Mouse (Mus musculus) heart, adult 2 months (tissue): Measurements from ENCODE around the gene Rgl2. TPM values are rescaled to one million over a fixed set of nuclear protein-coding genes. Genes with fewer than 3 reads are reported as not detected.

Experiments used
- DNase-seq, 2 experiments: peaks; one replicate each; pipeline ENCODE4 v3.0.0; 2021
- H3K27ac ChIP-seq: fragments of 200-600 bp; 2 replicates; pipeline ENCODE4 v1.8.1; 2022
- H3K27me3 ChIP-seq: fragments of 200-500 bp; 2 replicates; pipeline ENCODE4 v1.6.1; 2012; ENCODE audit warnings: mild to moderate bottlenecking, low read length, inconsistent platforms, mixed read lengths; ENCODE audit not compliant: control insufficient read depth, insufficient read depth
- H3K36me3 ChIP-seq: fragments of 200-500 bp; 2 replicates; pipeline ENCODE4 v1.6.1; 2012; ENCODE audit warnings: low read length, inconsistent platforms; ENCODE audit not compliant: control insufficient read depth, insufficient read depth
- H3K4me1 ChIP-seq: fragments of 200-500 bp; 2 replicates; pipeline ENCODE4 v1.6.1; 2011; ENCODE audit warnings: low read length; ENCODE audit not compliant: control insufficient read depth, insufficient read depth
- H3K4me3 ChIP-seq: fragments of 200-600 bp; 2 replicates; pipeline ENCODE4 v1.8.1; 2022
- H3K79me2 ChIP-seq: fragments of 200-500 bp; replicated peaks from 2 replicates; pipeline ENCODE4 v1.6.1; 2012; ENCODE audit warnings: mild to moderate bottlenecking, inconsistent platforms, low read length, moderate library complexity, mixed read lengths; ENCODE audit not compliant: control insufficient read depth, insufficient read depth
- H3K9ac ChIP-seq: fragments of 200-500 bp; 2 replicates; pipeline ENCODE4 v1.6.1; 2012; ENCODE audit warnings: low read depth, mild to moderate bottlenecking, control low read depth, inconsistent platforms, low read length, mixed read lengths
- CTCF ChIP-seq: fragments of 200-600 bp; IDR thresholded peaks from 2 replicates; pipeline ENCODE4 v1.8.1; 2022; ENCODE audit warnings: antibody characterized with exemption, mild to moderate bottlenecking, moderate library complexity
- EP300 ChIP-seq: fragments of 200-500 bp; IDR thresholded peaks from 2 replicates; pipeline ENCODE4 v1.6.1; 2011; ENCODE audit warnings: low read depth, low read length, control low read depth; ENCODE audit not compliant: insufficient read depth
- POLR2A ChIP-seq: fragments of 200-500 bp; IDR thresholded peaks from 2 replicates; pipeline ENCODE4 v1.6.1; 2011; ENCODE audit warnings: mild to moderate bottlenecking, low read depth, low read length, control low read depth; ENCODE audit not compliant: insufficient read depth
- WGBS: fragments of 180-500 bp; shearing (Covaris S2); methylation state at CpG from one replicate; pipeline ENCODE4 v1.1.7; 2018; 5-methylcytosine and 5-hydroxymethylcytosine counted together
- intact Hi-C: fragments of 180-260 bp; cut with DNase I; formaldehyde crosslinking; loops from one replicate; pipeline ENCODE4 v1.15.1; 2025
- polyA plus RNA-seq: library from polyadenylated mRNA; depleted of rRNA; stranded (reverse); fragments of >200 nt; gene quantifications from 2 replicates; pipeline ENCODE4 v1.2.3, GENCODE M21; 2012
- total RNA-seq, 2 experiments: library from RNA; stranded (reverse); gene quantifications; 2 replicates each; pipeline ENCODE4 v1.2.3; 2021

Rgl2 gene
- total and polyA plus RNA-seq, 3 experiments = 33.2 to 89.1 (median 36.0) TPM

DNA sequence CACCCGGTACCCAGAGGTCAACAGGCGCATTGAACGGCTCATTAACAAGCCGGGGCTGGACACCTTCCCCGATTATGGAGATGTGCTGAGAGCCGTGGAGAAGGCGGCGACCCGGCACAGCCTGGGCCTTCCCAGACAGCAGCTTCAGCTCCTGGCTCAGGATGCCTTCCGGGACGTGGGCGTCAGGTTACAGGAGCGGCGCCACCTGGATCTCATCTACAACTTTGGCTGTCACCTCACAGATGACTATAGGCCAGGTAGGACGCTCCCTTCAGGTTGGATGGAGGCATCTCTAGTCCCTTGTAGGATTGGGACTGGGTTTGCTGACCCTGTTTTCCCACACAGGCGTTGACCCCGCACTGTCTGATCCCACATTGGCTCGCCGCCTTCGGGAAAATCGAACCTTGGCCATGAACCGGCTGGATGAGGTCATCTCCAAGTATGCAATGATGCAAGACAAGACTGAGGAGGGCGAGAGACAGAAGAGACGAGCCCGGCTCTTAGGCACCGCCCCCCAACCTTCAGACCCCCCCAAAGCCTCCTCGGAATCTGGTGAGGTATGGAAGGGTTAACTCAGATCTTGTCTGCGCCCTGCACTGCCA is 17.4 kb upstream of the Rgl2 start:
- 88% methylated on average over 28 of the region's 28 CpGs for WGBS
- TF ChIP-seq EP300 (no peak), CTCF (no peak), POLR2A (no peak)
- Histone ChIP-seq H3K27me3 (no peaks in the 10 kb centered on the region), H3K4me3 (no peak overlapping the region), H3K36me3 (peaks cover 3% of the 10 kb centered on the region; the same call in 1 of the 2 replicates), H3K27ac (no peak overlapping the region), H3K9ac (no peak overlapping the region), H3K79me2 (no peaks in the 10 kb centered on the region), H3K4me1 (peaks cover 4% of the 10 kb centered on the region)
- peak in 1 of 2 experiments; percentile 19 for DNase-seq
- intact Hi-C loops = no loop called here

DNA sequence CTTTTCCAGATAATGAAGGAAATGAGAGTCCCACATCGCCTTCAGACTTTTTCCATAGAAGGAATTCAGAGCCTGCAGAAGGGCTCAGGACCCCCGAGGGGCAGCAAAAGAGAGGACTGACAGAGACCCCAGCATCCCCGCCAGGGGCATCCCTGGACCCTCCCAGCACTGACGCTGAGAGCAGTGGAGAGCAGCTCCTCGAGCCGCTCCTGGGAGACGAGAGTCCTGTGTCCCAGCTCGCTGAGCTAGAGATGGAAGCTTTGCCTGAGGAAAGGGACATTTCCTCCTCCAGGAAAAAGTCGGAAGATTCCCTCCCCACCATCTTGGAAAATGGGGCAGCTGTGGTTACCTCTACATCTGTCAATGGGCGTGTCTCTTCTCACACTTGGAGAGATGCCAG is 16.1 kb upstream of the Rgl2 start:
- DNase-seq = no peak
- H3K79me2 ChIP-seq = no peaks in the 10 kb centered on the region
- TF ChIP-seq CTCF (no peak), POLR2A (no peak), EP300 (no peak)
- H3K27me3 ChIP-seq = no peaks in the 10 kb centered on the region
- H3K4me1 ChIP-seq = peaks cover 3% of the 10 kb centered on the region
- peaks cover 3% of the 10 kb centered on the region; the same call in 1 of the 2 replicates for H3K36me3 ChIP-seq
- intact Hi-C loops = no loop called here
- H3K9ac ChIP-seq = no peak overlapping the region
- 79% methylated on average over 10 of the region's 10 CpGs for WGBS
- no peak overlapping the region for H3K4me3 ChIP-seq
- no peak overlapping the region for H3K27ac ChIP-seq

DNA sequence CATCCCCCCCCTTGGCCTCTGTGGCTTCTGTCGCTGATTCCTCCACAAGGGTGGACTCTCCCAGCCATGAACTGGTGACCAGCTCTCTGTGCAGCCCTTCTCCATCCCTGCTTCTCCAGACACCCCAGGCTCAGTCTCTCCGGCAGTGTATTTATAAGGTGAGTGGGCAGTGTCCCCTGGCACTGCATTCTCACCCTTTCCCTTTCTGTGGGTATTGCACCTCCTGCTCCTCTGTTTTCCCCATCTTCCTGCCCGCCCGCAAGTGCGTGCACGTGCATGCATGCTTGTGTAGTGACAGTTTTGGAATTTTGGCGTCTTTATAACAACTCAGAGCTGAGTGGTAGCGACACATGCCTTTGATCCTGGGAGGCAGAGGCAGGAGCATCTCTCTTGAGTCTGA is 15.4 kb upstream of the Rgl2 start:
- Histone ChIP-seq H3K36me3 (peaks cover 3% of the 10 kb centered on the region; the same call in 1 of the 2 replicates), H3K79me2 (no peaks in the 10 kb centered on the region), H3K27ac (no peak overlapping the region), H3K9ac (no peak overlapping the region), H3K4me1 (peaks cover 5% of the 10 kb centered on the region), H3K4me3 (no peak overlapping the region), H3K27me3 (no peaks in the 10 kb centered on the region)
- DNase-seq = no peak
- WGBS = 88% methylated on average over 8 of the region's 8 CpGs
- TF ChIP-seq CTCF = no peak
- TF ChIP-seq POLR2A = no peak
- intact Hi-C loops = no loop called here

DNA sequence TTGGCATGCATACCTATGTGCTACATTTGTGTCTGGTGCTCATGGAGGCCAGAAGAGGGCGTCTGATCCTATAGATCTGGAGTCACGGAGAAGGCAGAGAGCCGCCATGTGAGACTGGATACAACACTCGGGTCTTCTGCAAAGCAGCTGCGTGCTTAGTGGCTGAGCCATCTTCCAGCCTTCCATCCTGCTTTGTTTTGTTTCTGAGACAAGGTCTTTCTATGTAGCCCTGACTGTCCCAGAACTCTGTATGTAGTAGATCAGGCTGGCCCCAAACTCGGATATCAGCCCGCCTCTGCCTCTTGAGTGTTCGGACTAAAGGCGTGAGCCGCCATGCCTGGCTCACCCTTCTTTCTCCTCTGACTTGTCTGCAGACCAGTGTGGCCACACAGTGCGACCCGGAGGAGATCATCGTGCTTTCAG is 14.4 kb upstream of the Rgl2 start:
- Histone ChIP-seq H3K4me3 (no peak overlapping the region; the same call in 1 of the 2 replicates), H3K27ac (no peak overlapping the region; the same call in 1 of the 2 replicates), H3K4me1 (peaks cover 6% of the 10 kb centered on the region), H3K36me3 (peaks cover 3% of the 10 kb centered on the region; the same call in 1 of the 2 replicates), H3K79me2 (no peaks in the 10 kb centered on the region), H3K9ac (no peak overlapping the region), H3K27me3 (no peaks in the 10 kb centered on the region)
- intact Hi-C loops = no loop called here
- no peak for DNase-seq
- WGBS = 69% methylated on average over 13 of the region's 13 CpGs
- TF ChIP-seq EP300 (no peak), CTCF (peak; percentile 22)

DNA sequence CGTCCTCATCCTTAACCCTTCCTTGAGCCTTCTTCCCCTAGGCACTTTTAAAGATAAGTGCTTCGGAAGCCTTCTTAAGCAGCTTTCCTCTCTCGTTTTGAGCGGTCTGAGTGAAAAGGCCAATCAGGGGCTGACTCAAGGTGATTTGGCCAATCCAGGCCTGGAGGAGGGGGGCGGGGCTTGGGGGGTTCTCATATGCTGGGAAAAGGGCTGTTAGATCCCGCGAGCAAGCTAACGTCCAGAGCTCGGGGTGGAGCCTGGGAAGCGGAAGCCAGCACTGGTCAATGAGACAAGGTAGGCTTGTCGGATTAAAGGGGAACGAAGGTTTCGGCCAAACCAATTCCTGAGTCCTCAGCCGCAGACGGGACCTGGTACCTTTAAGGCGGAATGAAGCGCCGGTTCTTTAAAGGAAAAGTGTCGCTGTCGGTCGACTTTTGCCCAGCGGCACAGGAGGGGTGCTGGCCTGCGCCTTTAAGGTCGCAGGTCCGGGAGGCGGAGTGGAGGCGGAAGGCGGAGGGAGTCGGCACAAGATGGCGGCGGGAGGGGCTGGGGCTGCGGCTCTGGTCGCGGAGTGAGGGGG is 13.6 kb upstream of the Rgl2 start, which contains the start of the genes Tapbp and Zbtb22:
Tapbp (plus strand) TSS at position 229 of the 580 bp plus-strand sequence.
Zbtb22 (plus strand) TSS at position 234 of the 580 bp plus-strand sequence.
- Histone ChIP-seq H3K79me2 (no peaks in the 10 kb centered on the region), H3K4me3 (peak within 1 kb of the TSS; percentile 59), H3K27ac (peak within 1 kb of the TSS; percentile 62), H3K4me1 (peaks cover 4% of the 10 kb centered on the region), H3K36me3 (peaks cover 3% of the 10 kb centered on the region; the same call in 1 of the 2 replicates), H3K9ac (peak within 1 kb of the TSS; percentile 33), H3K27me3 (no peaks in the 10 kb centered on the region)
- DNase-seq = peak; percentile 95 to 97
- under 1% methylated on average over 34 of the region's 34 CpGs for WGBS
- TF ChIP-seq EP300 (peak; percentile 74; the same call in 1 of the 2 replicates), CTCF (no peak), POLR2A (peak; percentile 50; the same call in 1 of the 2 replicates)
- intact Hi-C loops = no loop called here

DNA sequence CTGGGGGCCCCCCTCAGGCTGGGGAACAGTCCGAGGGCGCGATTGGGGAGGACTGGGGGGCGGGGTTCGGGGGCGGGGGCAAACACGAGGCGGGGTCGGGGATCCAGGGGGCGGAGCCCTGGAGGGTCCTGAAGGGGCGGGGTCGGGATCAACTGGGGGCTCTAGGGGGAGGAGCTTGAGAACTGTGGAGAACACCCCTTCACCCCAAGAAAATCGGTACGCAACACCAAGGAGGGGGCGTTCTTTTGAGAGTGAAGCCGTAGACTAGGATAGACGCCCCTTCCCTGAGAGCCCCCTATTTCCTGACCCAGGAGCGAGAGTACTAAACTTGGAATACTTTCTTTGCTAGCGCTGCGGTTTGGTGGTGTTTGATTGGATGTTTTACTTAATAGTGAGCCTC is 13.0 kb upstream of the Rgl2 start:
- WGBS = under 1% methylated on average over 18 of the region's 20 CpGs
- Histone ChIP-seq H3K79me2 (no peaks in the 10 kb centered on the region), H3K36me3 (peaks cover 3% of the 10 kb centered on the region; the same call in 1 of the 2 replicates), H3K4me1 (peaks cover 4% of the 10 kb centered on the region), H3K4me3 (peak overlapping the region; percentile 59), H3K27ac (peak overlapping the region; percentile 62), H3K9ac (peak overlapping the region; percentile 33), H3K27me3 (no peaks in the 10 kb centered on the region)
- no peak for TF ChIP-seq EP300
- TF ChIP-seq POLR2A = no peak
- TF ChIP-seq CTCF = no peak
- intact Hi-C loops = no loop called here
- no peak for DNase-seq
